Mouse (Mus musculus): Measurements from ENCODE around the gene Cdc42. TPM values are rescaled to one million over a fixed set of nuclear protein-coding genes. Genes with fewer than 3 reads are reported as not detected.

Cdc42 gene
- polyA plus RNA-seq, 1 experiment from 2014 or later, result 912 TPM

DNA sequence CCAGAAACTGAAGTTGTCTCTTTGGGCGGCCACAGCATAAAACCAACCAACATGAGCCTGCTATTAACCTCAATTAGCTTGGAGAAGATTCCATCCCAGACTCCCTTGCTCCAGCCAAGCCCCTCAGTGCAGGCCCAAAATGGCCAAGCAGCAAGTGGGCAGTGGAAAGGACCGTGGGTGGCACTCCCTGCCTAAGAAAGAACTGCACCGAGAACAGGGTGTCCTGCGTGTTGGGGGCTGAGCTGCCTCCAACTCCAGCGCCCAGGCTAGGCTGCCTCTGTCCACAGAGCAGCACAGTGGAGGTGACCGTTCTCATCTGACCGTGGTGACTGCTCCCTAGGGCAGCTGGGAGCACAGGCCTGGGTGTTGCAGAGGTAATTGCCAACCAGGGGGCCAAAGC, 63.5 kb downstream of the Cdc42 start:
- 76% methylated on average over 7 of the region's 7 CpGs for WGBS
- no peak overlapping the region for H3K4me2 ChIP-seq (ENCODE audit: low read length)
- H3K4me3 ChIP-seq (replicated peaks; ENCODE audit: low read length), result no peak overlapping the region
- H3K36me3 ChIP-seq (ENCODE audit: control insufficient read depth, insufficient read depth), result no peaks in the 10 kb centered on the region
- 0 out of 2 replicates have a peak, but pooled peaks cover 2% of the 10 kb centered on the region for H3K4me1 ChIP-seq (replicated peaks; ENCODE audit: control insufficient read depth, insufficient read depth, low read length)
- no peaks in the 10 kb centered on the region for H3K9me3 ChIP-seq (ENCODE audit: control insufficient read depth, low read length)
- H3K27ac ChIP-seq (ENCODE audit: low read length), result no peak overlapping the region
- H3K27me3 ChIP-seq (replicated peaks; ENCODE audit: control insufficient read depth, insufficient read depth, low read length), result no peaks in the 10 kb centered on the region
- H3K9ac ChIP-seq (replicated peaks; ENCODE audit: low read depth, low read length), result no peak overlapping the region
- no peak for ATAC-seq

DNA sequence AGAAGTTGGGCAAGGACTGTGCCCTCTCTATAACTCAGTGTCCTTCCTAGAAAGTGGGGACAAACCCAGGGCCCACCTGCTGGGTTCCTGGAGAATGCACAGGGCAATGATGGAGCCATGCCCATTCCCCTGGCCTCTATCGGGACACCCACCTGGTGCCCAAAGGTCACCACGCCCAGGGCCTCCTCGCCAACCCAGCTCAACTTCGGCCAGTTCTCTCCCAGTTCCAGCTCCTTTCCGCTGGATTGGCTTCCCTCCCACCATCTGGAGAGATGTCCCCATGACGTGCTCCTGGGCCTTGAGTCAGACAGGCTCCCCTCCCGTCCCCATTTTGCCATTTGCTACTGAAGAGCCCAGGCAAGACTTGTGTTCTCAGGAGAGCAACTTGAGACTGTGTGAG, 64.9 kb downstream of the Cdc42 start:
- no peak overlapping the region for H3K27ac ChIP-seq (ENCODE audit: low read length)
- no peak overlapping the region for H3K4me2 ChIP-seq (ENCODE audit: low read length)
- H3K27me3 ChIP-seq (replicated peaks; ENCODE audit: control insufficient read depth, insufficient read depth, low read length), result no peaks in the 10 kb centered on the region
- H3K4me3 ChIP-seq (replicated peaks; ENCODE audit: low read length), result no peak overlapping the region
- 0 out of 2 replicates have a peak, but pooled peaks cover 2% of the 10 kb centered on the region for H3K4me1 ChIP-seq (replicated peaks; ENCODE audit: control insufficient read depth, insufficient read depth, low read length)
- WGBS, result 88% methylated on average over 7 of the region's 7 CpGs
- no peak overlapping the region for H3K9ac ChIP-seq (replicated peaks; ENCODE audit: low read depth, low read length)
- ATAC-seq, result no peak
- H3K36me3 ChIP-seq (ENCODE audit: control insufficient read depth, insufficient read depth), result no peaks in the 10 kb centered on the region
- no peaks in the 10 kb centered on the region for H3K9me3 ChIP-seq (ENCODE audit: control insufficient read depth, low read length)

DNA sequence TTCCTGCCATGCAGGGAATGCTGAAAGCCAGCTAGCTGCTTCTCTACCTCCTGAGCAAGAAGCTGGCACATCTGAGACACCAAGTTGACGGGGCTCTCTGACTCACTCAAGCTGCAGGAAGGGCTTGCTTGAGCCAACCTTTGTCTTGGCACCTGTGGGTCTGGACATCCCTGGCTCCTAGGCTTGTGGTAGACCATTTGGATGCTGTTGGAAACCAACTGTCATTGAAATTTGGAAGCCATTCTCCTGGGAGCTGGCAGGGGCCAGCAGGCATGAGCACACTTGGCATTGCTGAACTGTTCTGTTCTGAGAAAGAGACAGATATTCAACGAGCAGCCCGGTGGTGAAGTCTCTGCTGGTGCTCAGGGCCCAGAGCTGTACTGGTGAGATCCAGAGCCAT, 67.3 kb downstream of the Cdc42 start:
- Histone ChIP-seq H3K9me3 (ENCODE audit: control insufficient read depth, low read length) (no peaks in the 10 kb centered on the region), H3K4me3 (replicated peaks; ENCODE audit: low read length) (no peak overlapping the region), H3K27me3 (replicated peaks; ENCODE audit: control insufficient read depth, insufficient read depth, low read length) (no peaks in the 10 kb centered on the region), H3K4me2 (ENCODE audit: low read length) (no peak overlapping the region), H3K4me1 (replicated peaks; ENCODE audit: control insufficient read depth, insufficient read depth, low read length) (0 out of 2 replicates have a peak, but pooled peaks cover 2% of the 10 kb centered on the region), H3K27ac (ENCODE audit: low read length) (no peak overlapping the region), H3K36me3 (ENCODE audit: control insufficient read depth, insufficient read depth) (no peaks in the 10 kb centered on the region), H3K9ac (replicated peaks; ENCODE audit: low read depth, low read length) (no peak overlapping the region)
- ATAC-seq, result no peak
- 65% methylated on average over 3 of the region's 3 CpGs for WGBS

DNA sequence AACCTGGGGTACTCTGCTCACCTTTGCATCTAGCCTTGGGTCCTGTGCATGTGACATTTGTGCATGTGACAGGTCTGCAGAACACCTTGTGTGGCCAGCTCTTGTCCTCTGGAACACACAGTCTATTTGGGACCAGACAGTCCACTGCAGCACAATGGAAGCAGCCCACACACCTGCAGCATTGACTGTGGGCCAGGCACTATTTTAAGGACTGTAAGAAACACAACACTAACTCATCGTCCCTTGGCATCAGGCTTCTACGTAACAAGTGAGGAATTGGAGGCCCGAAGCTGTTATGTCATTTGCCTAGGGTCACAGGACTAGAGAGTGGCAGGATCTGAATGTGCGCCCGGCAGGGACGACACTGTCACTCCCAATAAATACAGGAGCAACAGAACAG, 67.8 kb downstream of the Cdc42 start:
- H3K9ac ChIP-seq (replicated peaks; ENCODE audit: low read depth, low read length), result no peak overlapping the region
- H3K9me3 ChIP-seq (ENCODE audit: control insufficient read depth, low read length), result no peaks in the 10 kb centered on the region
- 0 out of 2 replicates have a peak, but pooled peaks cover 2% of the 10 kb centered on the region for H3K4me1 ChIP-seq (replicated peaks; ENCODE audit: control insufficient read depth, insufficient read depth, low read length)
- WGBS, result 84% methylated on average over 6 of the region's 6 CpGs
- no peak overlapping the region for H3K27ac ChIP-seq (ENCODE audit: low read length)
- no peak overlapping the region for H3K4me3 ChIP-seq (replicated peaks; ENCODE audit: low read length)
- H3K36me3 ChIP-seq (ENCODE audit: control insufficient read depth, insufficient read depth), result no peaks in the 10 kb centered on the region
- H3K27me3 ChIP-seq (replicated peaks; ENCODE audit: control insufficient read depth, insufficient read depth, low read length), result no peaks in the 10 kb centered on the region
- no peak overlapping the region for H3K4me2 ChIP-seq (ENCODE audit: low read length)
- no peak for ATAC-seq

DNA sequence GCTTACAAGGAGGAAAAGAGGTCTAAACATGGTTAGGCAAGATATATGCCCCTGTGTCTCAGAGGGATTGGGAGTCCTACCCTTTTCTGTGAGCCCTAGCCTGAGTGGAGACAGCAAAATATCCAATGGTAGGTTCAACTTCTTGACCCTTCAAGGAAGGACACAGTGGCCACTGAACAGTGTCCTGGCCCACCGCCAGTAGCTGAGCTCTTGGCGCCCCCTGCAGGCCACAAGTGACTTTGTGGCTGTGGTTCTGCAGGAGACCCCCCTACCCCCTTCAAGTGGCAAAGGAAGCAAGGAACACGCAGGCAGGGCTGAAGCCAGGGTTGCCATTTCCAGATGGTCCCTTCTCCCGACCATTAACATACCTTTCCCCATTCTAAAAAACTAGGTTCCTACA, 69.7 kb downstream of the Cdc42 start:
- H3K9ac ChIP-seq (replicated peaks; ENCODE audit: low read depth, low read length), result no peak overlapping the region
- no peak for ATAC-seq

DNA sequence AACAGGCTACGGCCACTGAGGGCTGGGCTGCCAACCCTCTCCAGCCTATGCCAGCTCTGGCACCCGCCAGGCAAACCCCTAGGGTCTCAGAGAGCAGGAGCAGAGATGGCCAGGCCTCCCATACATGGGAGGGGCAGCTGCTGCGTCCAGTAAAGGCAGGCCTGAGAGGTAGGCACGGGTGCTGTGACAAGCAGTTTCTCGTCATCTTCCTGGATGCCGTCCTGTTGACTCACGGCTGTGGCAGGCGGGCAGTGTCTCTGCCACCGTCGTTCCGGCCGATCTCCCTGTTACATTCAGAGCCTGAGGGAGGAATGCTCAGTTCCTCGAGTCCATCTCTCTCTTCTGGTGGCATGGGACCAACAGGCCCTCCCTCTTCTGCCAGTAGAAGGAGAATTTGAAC, 70.3 kb downstream of the Cdc42 start:
- H3K4me2 ChIP-seq (ENCODE audit: low read length), result no peak overlapping the region
- no peaks in the 10 kb centered on the region for H3K36me3 ChIP-seq (ENCODE audit: control insufficient read depth, insufficient read depth)
- H3K9ac ChIP-seq (replicated peaks; ENCODE audit: low read depth, low read length), result no peak overlapping the region
- H3K27ac ChIP-seq (ENCODE audit: low read length), result no peak overlapping the region
- no peaks in the 10 kb centered on the region for H3K9me3 ChIP-seq (ENCODE audit: control insufficient read depth, low read length)
- H3K4me3 ChIP-seq (replicated peaks; ENCODE audit: low read length), result no peak overlapping the region
- no peaks in the 10 kb centered on the region; the same call in 1 of the 2 replicates for H3K4me1 ChIP-seq (replicated peaks; ENCODE audit: control insufficient read depth, insufficient read depth, low read length)
- no peak for ATAC-seq
- H3K27me3 ChIP-seq (replicated peaks; ENCODE audit: control insufficient read depth, insufficient read depth, low read length), result no peaks in the 10 kb centered on the region; the same call in 1 of the 2 replicates
- 79% methylated on average over 13 of the region's 13 CpGs for WGBS

More for the DNA sequence above, 69.7 kb downstream of the Cdc42 start:
- H3K4me2 ChIP-seq (ENCODE audit: low read length), result no peak overlapping the region
- 7% methylated on average over 4 of the region's 4 CpGs for WGBS
- no peak overlapping the region for H3K27ac ChIP-seq (ENCODE audit: low read length)
- H3K36me3 ChIP-seq (ENCODE audit: control insufficient read depth, insufficient read depth), result no peaks in the 10 kb centered on the region
- H3K4me3 ChIP-seq (replicated peaks; ENCODE audit: low read length), result no peak overlapping the region
- H3K4me1 ChIP-seq (replicated peaks; ENCODE audit: control insufficient read depth, insufficient read depth, low read length), result no peaks in the 10 kb centered on the region; the same call in 1 of the 2 replicates
- no peaks in the 10 kb centered on the region; the same call in 1 of the 2 replicates for H3K27me3 ChIP-seq (replicated peaks; ENCODE audit: control insufficient read depth, insufficient read depth, low read length)
- no peaks in the 10 kb centered on the region for H3K9me3 ChIP-seq (ENCODE audit: control insufficient read depth, low read length)

DNA sequence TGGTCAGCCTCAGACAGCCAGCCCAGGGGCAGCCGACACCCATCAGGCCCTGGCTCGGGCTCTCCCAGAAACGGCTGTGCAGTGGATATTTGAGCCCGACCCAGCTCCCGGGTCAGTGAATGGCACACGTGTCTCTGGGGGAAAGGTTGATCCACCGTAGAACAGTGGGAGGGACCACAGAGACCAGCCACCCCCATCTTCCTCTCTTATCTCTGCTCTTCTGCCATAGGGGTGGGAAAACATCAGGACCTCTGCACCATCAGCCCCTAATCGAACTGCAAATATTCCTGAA, 70.9 kb downstream of the Cdc42 start:
- no peak for ATAC-seq
- H3K27ac ChIP-seq (ENCODE audit: low read length), result no peak overlapping the region
- H3K4me1 ChIP-seq (replicated peaks; ENCODE audit: control insufficient read depth, insufficient read depth, low read length), result no peaks in the 10 kb centered on the region; the same call in 1 of the 2 replicates
- H3K36me3 ChIP-seq (ENCODE audit: control insufficient read depth, insufficient read depth), result no peaks in the 10 kb centered on the region
- no peaks in the 10 kb centered on the region for H3K9me3 ChIP-seq (ENCODE audit: control insufficient read depth, low read length)
- no peak overlapping the region for H3K9ac ChIP-seq (replicated peaks; ENCODE audit: low read depth, low read length)
- H3K4me2 ChIP-seq (ENCODE audit: low read length), result no peak overlapping the region
- H3K4me3 ChIP-seq (replicated peaks; ENCODE audit: low read length), result no peak overlapping the region
- no peaks in the 10 kb centered on the region; the same call in 1 of the 2 replicates for H3K27me3 ChIP-seq (replicated peaks; ENCODE audit: control insufficient read depth, insufficient read depth, low read length)
- WGBS, result 72% methylated on average over 8 of the region's 8 CpGs

DNA sequence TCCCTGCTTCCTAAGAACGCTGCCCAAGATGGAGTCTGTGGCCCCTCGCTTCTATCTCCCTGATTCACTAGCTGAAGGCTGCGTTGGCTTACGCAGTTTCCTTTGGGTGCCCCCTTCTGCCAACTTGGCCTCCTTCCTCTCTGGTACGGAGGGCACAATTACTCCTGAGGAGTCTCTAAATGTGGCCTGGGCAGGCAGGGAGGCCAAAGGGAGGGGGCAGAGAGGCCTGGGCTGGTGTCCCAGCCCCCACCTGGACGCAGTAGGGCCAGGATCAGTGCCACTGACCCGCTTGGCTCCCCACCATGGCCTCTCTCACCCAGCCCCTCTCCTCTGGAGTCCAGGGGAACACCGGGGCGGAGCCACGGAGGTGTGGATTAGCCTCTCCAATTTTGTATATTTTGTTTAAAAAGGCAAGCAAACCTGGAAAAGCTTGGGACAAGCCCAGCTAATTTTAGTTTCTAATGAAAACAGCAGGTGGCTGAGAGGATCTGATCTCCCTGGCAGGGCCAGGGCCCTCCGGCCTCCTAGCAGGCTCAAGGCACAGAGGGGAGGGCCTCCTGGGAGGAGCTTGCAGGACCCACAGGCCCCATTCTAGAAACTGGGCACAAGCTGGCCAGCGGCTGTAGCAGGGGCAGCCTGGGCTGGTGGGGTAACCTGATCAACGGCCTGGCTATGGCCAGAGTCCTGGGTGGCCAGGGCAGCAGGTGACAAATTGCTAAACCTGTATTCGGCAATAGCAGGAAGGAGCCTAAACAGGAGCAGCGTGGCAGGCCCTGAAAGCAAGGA, 71.5 kb downstream of the Cdc42 start:
- H3K27ac ChIP-seq (ENCODE audit: low read length), result no peak overlapping the region
- no peak overlapping the region for H3K9ac ChIP-seq (replicated peaks; ENCODE audit: low read depth, low read length)
- no peaks in the 10 kb centered on the region for H3K36me3 ChIP-seq (ENCODE audit: control insufficient read depth, insufficient read depth)
- H3K27me3 ChIP-seq (replicated peaks; ENCODE audit: control insufficient read depth, insufficient read depth, low read length), result peaks cover 2% of the 10 kb centered on the region; the same call in 1 of the 2 replicates
- H3K4me1 ChIP-seq (replicated peaks; ENCODE audit: control insufficient read depth, insufficient read depth, low read length), result no peaks in the 10 kb centered on the region; the same call in 1 of the 2 replicates
- no peak for ATAC-seq
- H3K4me3 ChIP-seq (replicated peaks; ENCODE audit: low read length), result no peak overlapping the region
- H3K4me2 ChIP-seq (ENCODE audit: low read length), result no peak overlapping the region
- 64% methylated on average over 15 of the region's 15 CpGs for WGBS
- no peaks in the 10 kb centered on the region for H3K9me3 ChIP-seq (ENCODE audit: control insufficient read depth, low read length)

DNA sequence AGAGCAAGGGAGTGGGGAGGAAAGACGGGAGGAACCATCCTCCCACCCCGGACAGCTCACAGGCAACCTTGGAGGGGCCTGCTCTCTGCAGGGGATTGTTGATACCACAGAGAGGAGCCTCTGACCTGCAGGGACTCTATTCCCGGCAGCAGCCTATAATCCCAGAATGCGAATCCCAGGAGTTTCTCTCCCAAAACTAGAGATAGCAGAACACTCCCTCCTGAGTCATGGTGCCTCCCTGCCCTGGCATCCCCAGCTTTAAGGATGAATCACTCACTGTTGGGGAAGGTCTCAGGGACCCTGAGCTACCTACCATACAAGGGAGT, 74.2 kb downstream of the Cdc42 start:
- Histone ChIP-seq H3K9ac (replicated peaks; ENCODE audit: low read depth, low read length) (no peak overlapping the region), H3K4me3 (replicated peaks; ENCODE audit: low read length) (no peak overlapping the region), H3K27ac (ENCODE audit: low read length) (no peak overlapping the region), H3K4me2 (ENCODE audit: low read length) (no peak overlapping the region), H3K9me3 (ENCODE audit: control insufficient read depth, low read length) (no peaks in the 10 kb centered on the region), H3K4me1 (replicated peaks; ENCODE audit: control insufficient read depth, insufficient read depth, low read length) (peaks cover 4% of the 10 kb centered on the region), H3K27me3 (replicated peaks; ENCODE audit: control insufficient read depth, insufficient read depth, low read length) (peaks cover 16% of the 10 kb centered on the region), H3K36me3 (ENCODE audit: control insufficient read depth, insufficient read depth) (no peaks in the 10 kb centered on the region)
- 9% methylated on average over 4 of the region's 4 CpGs for WGBS
- no peak for ATAC-seq

Data from forebrain, embryonic 16.5 days (tissue).